Mouse (Mus musculus) myocyte (in vitro differentiated cells): ENCODE measurements at regions not wholly inside any gene's neighbourhood (a gene's known extent, or its start where the extent isn't known, plus 50 kb on each side); places are given as distances from the start of the nearest gene placed in this dataset.

ENCODE experiments used
- E2F4 ChIP-seq: IDR thresholded peaks from one replicate; pipeline ENCODE4 v1.6.1; 2011; ENCODE audit warnings: mild to moderate bottlenecking, control low read depth, moderate library complexity; ENCODE audit not compliant: insufficient read depth
- MAX ChIP-seq: IDR thresholded peaks from one replicate; pipeline ENCODE4 v1.6.1; 2011; ENCODE audit warnings: low read depth, mild to moderate bottlenecking, control low read depth
- POLR2A ChIP-seq: IDR thresholded peaks from one replicate; pipeline ENCODE4 v1.6.1; 2011; ENCODE audit warnings: low read depth, mild to moderate bottlenecking, control low read depth, moderate library complexity; ENCODE audit not compliant: insufficient read length
- POLR2AphosphoS2 ChIP-seq: IDR thresholded peaks from one replicate; pipeline ENCODE4 v1.6.1; 2011; ENCODE audit warnings: low read depth, control low read depth; ENCODE audit not compliant: insufficient read length
- USF1 ChIP-seq: IDR thresholded peaks from one replicate; pipeline ENCODE4 v1.6.1; 2011; ENCODE audit warnings: low read depth, mild to moderate bottlenecking, control low read depth, moderate library complexity

- TF ChIP-seq POLR2A (no peak), MAX (no peak), USF1 (no peak), POLR2AphosphoS2 (no peak), E2F4 (no peak)
Observed at GRCm38 (mm10) chr1:23629366-23629765, 132.2 kb upstream of the B3gat2 start.
